Mouse (Mus musculus) inflammation-experienced regulatory T-cells, adult 6 months (primary cell): ENCODE data around the gene Spns3. TPM values are rescaled to one million over a fixed set of nuclear protein-coding genes. Genes with fewer than 3 reads are reported as not detected.

Experiments
- ATAC-seq: one replicate; pipeline ENCODE4 v1.8.0; 2017
- polyA plus RNA-seq, 3 experiments: library from polyadenylated mRNA; unstranded; fragments of 100-300 nt; shearing (Covaris generic); gene quantifications; one replicate each; pipeline ENCODE4 v1.2.1; 2017

The Spns3 gene
- polyA plus RNA-seq, 3 experiments from 2014 or later = 0.24 to 1.2 (median 0.25) TPM

- ATAC-seq = no peak
Observed at GRCm38 (mm10) chr11:72481313-72481712, 69.0 kb downstream of the Spns3 start.

- no peak for ATAC-seq
Observed at GRCm38 (mm10) chr11:72479499-72479898, 70.8 kb downstream of the Spns3 start.

GRCm38 (mm10) chr11:72478228-72478627 lies 72.1 kb downstream of the Spns3 start:
- no peak for ATAC-seq

GRCm38 (mm10) chr11:72477653-72478052 lies 72.7 kb downstream of the Spns3 start:
- ATAC-seq = no peak

GRCm38 (mm10) chr11:72477182-72477581 lies 73.1 kb downstream of the Spns3 start:
- ATAC-seq = no peak

- ATAC-seq = no peak
Observed at GRCm38 (mm10) chr11:72476074-72476625, 74.2 kb downstream of the Spns3 start.

- no peak for ATAC-seq
Observed at GRCm38 (mm10) chr11:72475408-72475807, 74.9 kb downstream of the Spns3 start.

GRCm38 (mm10) chr11:72474926-72475325 lies 75.4 kb downstream of the Spns3 start:
- ATAC-seq = no peak

- no peak for ATAC-seq
Observed at GRCm38 (mm10) chr11:72473540-72473939, 76.8 kb downstream of the Spns3 start.

- ATAC-seq = no peak
Observed at GRCm38 (mm10) chr11:72471381-72471780, 78.9 kb downstream of the Spns3 start.

GRCm38 (mm10) chr11:72470004-72470403 lies 80.3 kb downstream of the Spns3 start:
- no peak for ATAC-seq

GRCm38 (mm10) chr11:72469217-72469616 lies 81.1 kb downstream of the Spns3 start:
- no peak for ATAC-seq

- no peak for ATAC-seq
Observed at GRCm38 (mm10) chr11:72468525-72468924, 81.8 kb downstream of the Spns3 start.

GRCm38 (mm10) chr11:72466694-72467507 lies 83.4 kb downstream of the Spns3 start:
- no peak for ATAC-seq

GRCm38 (mm10) chr11:72465978-72466693 lies 84.2 kb downstream of the Spns3 start:
- ATAC-seq = no peak

GRCm38 (mm10) chr11:72464821-72465220 lies 85.5 kb downstream of the Spns3 start:
- no peak for ATAC-seq

- no peak for ATAC-seq
Observed at GRCm38 (mm10) chr11:72461500-72461981, 88.8 kb downstream of the Spns3 start.

- ATAC-seq = no peak
Observed at GRCm38 (mm10) chr11:72458502-72458901, 91.8 kb downstream of the Spns3 start.

GRCm38 (mm10) chr11:72457995-72458496 lies 92.3 kb downstream of the Spns3 start:
- ATAC-seq = no peak

- ATAC-seq = no peak
Observed at GRCm38 (mm10) chr11:72455694-72456093, 94.6 kb downstream of the Spns3 start.

- ATAC-seq = no peak
Observed at GRCm38 (mm10) chr11:72453105-72453953, 97.0 kb downstream of the Spns3 start.

- no peak for ATAC-seq
Observed at GRCm38 (mm10) chr11:72452140-72452665, 98.1 kb downstream of the Spns3 start.
